Mouse (Mus musculus) neural tube, embryonic 14.5 days (tissue): ENCODE measurements around the gene Mall. TPM values are rescaled to one million over a fixed set of nuclear protein-coding genes. Genes with fewer than 3 reads are reported as not detected.

Source experiments
- ATAC-seq: fragments of 200-750 bp; cut with Nextera tagmentation; 2 replicates; pipeline ENCODE4 v1.8.0; 2017; ENCODE audit warnings: low read depth, mild to moderate bottlenecking, moderate TSS enrichment, moderate library complexity
- H3K27ac ChIP-seq: fragments of 300-500 bp; sonication (generic); 2 replicates; pipeline ENCODE4 v1.5.1; 2014; ENCODE audit warnings: low read depth, mild to moderate bottlenecking, control low read depth, low read length, moderate library complexity, mixed read lengths
- H3K27me3 ChIP-seq: fragments of 300-500 bp; sonication (generic); 2 replicates; pipeline ENCODE4 v1.6.1; 2014; ENCODE audit warnings: low read length; ENCODE audit not compliant: control insufficient read depth, insufficient read depth
- H3K36me3 ChIP-seq: fragments of 300-500 bp; sonication (generic); 2 replicates; pipeline ENCODE4 v1.6.1; 2014; ENCODE audit warnings: low read length, mixed read lengths; ENCODE audit not compliant: control insufficient read depth, insufficient read depth
- H3K4me1 ChIP-seq: fragments of 300-500 bp; sonication (generic); 2 replicates; pipeline ENCODE4 v1.6.1; 2014; ENCODE audit warnings: low read length; ENCODE audit not compliant: control insufficient read depth, insufficient read depth
- H3K4me2 ChIP-seq: fragments of 300-500 bp; sonication (generic); 2 replicates; pipeline ENCODE4 v1.6.1; 2014; ENCODE audit warnings: mild to moderate bottlenecking, low read depth, low read length, control low read depth
- H3K4me3 ChIP-seq: fragments of 300-500 bp; sonication (generic); 2 replicates; pipeline ENCODE4 v1.5.1; 2014; ENCODE audit warnings: low read depth, low read length, control low read depth, mixed read lengths
- H3K9ac ChIP-seq: fragments of 300-500 bp; sonication (generic); replicated peaks from 2 replicates; pipeline ENCODE4 v1.6.1; 2014; ENCODE audit warnings: low read depth, mild to moderate bottlenecking, control low read depth, low read length, mixed read lengths
- H3K9me3 ChIP-seq: fragments of 300-500 bp; sonication (generic); 2 replicates; pipeline ENCODE4 v1.6.1; 2016; ENCODE audit warnings: low read length; ENCODE audit not compliant: control insufficient read depth
- WGBS: fragments of 180-500 bp; shearing (Covaris S2); extraction: QIAGEN DNeasy Blood & Tissue Kit; methylation state at CpG from one replicate; pipeline ENCODE4 v1.1.7; 2014; 5-methylcytosine and 5-hydroxymethylcytosine counted together
- polyA plus RNA-seq: library from polyadenylated mRNA; unstranded; fragments of >200 nt; fragmentation: Nextera tagmentation; extraction: Ambion mirVana; gene quantifications from 2 replicates; pipeline ENCODE4 v1.2.1, GENCODE M21; 2014

Gene Mall
- 0.59 and 0.73 TPM in 2 replicates for polyA plus RNA-seq

DNA sequence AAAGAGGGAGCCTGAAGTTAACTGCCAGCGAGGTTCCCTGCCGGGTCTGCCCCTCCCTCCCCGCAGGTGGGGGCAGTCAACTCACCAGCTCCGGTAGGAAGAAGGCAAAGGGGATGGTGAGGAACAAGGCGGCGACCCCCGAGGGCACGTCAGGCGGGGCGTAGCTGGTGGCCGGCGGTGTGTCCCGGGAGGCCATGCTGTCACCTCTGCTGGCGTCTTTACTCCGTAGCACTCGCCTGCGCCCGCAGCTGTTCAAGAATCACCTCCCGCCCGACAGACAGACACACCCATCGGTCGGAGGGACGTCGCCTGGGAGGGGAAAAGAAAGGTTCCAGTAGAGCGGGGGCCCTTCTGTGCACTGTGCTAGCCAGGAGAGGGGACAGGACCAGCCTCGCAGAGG, at the start of gene Mall:
TSS of gene Mall (minus strand) at position 262 of the 400 bp plus-strand sequence.
- H3K36me3 ChIP-seq, result no peaks in the 10 kb centered on the region
- H3K27ac ChIP-seq, result no peak within 1 kb of the TSS
- H3K4me1 ChIP-seq, result no peaks in the 10 kb centered on the region
- ATAC-seq, result no peak
- H3K4me3 ChIP-seq, result no peak within 1 kb of the TSS
- no peaks in the 10 kb centered on the region for H3K9me3 ChIP-seq
- H3K4me2 ChIP-seq, result no peak within 1 kb of the TSS
- WGBS, result under 1% methylated on average over 23 of the region's 26 CpGs
- H3K27me3 ChIP-seq, result peaks cover 3% of the 10 kb centered on the region; the same call in 1 of the 2 replicates
- H3K9ac ChIP-seq, result no peak within 1 kb of the TSS

DNA sequence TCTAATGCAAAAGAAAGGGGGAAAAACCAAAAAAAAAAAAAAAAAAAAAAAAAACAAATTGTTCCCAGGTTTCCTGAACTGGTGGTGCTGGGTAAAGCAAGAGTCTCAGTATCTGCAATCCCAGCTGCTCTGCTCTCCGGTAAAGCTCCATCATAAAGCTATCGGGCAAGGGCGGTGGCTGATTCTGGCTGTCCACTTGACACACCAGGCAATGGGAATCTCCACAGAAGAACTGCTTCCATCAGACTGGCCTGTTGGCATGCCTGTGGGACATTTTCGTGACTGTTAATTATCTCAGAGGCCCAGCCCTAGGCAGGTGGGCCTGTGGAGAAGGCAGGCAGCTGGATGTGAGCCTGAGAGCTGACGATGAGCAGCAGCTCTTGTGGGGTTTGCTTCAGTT, 48.7 kb upstream of the Mall start:
- 87% methylated on average over 5 of the region's 5 CpGs for WGBS
- Histone ChIP-seq H3K4me3 (no peak overlapping the region), H3K27me3 (no peaks in the 10 kb centered on the region), H3K9me3 (no peaks in the 10 kb centered on the region), H3K27ac (no peak overlapping the region), H3K4me2 (no peak overlapping the region), H3K9ac (no peak overlapping the region), H3K4me1 (no peaks in the 10 kb centered on the region), H3K36me3 (no peaks in the 10 kb centered on the region; the same call in 1 of the 2 replicates)
- no peak for ATAC-seq

DNA sequence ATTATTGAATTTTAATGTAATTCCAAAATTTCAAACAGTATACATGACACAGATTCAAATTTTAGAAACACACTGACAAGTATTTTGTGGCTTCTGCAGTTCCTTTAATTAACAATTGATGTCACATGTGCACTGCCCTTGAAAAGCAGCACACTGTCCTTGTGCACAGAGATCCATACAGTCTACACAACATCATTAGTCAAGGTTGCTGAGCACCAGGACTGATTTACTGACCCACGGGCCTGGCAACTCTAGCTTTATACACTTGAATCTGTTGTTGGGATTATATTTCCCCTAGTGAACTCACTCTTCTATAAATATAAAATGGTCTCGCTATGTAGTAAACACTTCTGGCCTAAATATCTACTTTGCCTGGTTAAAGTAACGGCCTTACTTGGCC, 45.3 kb upstream of the Mall start:
- Histone ChIP-seq H3K9ac (no peak overlapping the region), H3K27me3 (no peaks in the 10 kb centered on the region), H3K4me1 (no peaks in the 10 kb centered on the region), H3K27ac (no peak overlapping the region), H3K4me2 (no peak overlapping the region), H3K36me3 (0 out of 2 replicates have a peak, but pooled peaks cover 4% of the 10 kb centered on the region), H3K4me3 (no peak overlapping the region), H3K9me3 (no peaks in the 10 kb centered on the region)
- 55% methylated on average over 3 of the region's 3 CpGs for WGBS
- ATAC-seq, result peak; percentile 72; the same call in 1 of the 2 replicates

DNA sequence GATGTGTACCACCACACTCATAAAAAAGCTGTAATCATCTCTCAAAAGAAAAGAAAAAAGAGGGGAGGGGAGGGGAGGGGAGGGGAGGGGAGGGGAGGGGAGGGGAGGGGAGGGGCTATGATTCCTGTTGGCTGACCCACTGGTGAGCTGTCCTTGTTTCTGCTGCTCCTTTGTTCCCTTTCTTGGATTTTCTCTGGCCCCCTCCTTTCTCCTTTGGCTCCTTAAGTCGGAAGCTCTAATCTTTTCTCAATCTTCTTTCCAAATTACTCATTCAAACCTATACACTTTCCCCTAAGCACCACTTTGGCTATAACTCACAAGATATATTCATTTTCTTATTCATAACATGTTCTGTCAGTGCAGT, 44.8 kb upstream of the Mall start:
- H3K9ac ChIP-seq, result no peak overlapping the region
- 10% methylated on average over 1 of the region's 1 CpGs for WGBS

GRCm38 (mm10) chr2:127773938-127774577, 44.3 kb upstream of the Mall start:
- Histone ChIP-seq H3K9me3 (no peaks in the 10 kb centered on the region), H3K27ac (peak overlapping the region; percentile 66; the same call in 1 of the 2 replicates), H3K27me3 (no peaks in the 10 kb centered on the region), H3K4me3 (no peak overlapping the region), H3K4me1 (no peaks in the 10 kb centered on the region), H3K36me3 (0 out of 2 replicates have a peak, but pooled peaks cover 4% of the 10 kb centered on the region), H3K9ac (no peak overlapping the region), H3K4me2 (no peak overlapping the region)
- peak; percentile 70 for ATAC-seq
- WGBS, result 39% methylated on average over 15 of the region's 15 CpGs

More for the DNA sequence above, 44.8 kb upstream of the Mall start:
- no peak overlapping the region for H3K4me3 ChIP-seq
- H3K27me3 ChIP-seq, result no peaks in the 10 kb centered on the region
- 0 out of 2 replicates have a peak, but pooled peaks cover 4% of the 10 kb centered on the region for H3K36me3 ChIP-seq
- no peak overlapping the region for H3K4me2 ChIP-seq
- H3K27ac ChIP-seq, result no peak overlapping the region
- H3K4me1 ChIP-seq, result no peaks in the 10 kb centered on the region
- ATAC-seq, result peak; percentile 46
- H3K9me3 ChIP-seq, result no peaks in the 10 kb centered on the region

- Histone ChIP-seq H3K27ac (no peak overlapping the region), H3K4me3 (no peak overlapping the region), H3K27me3 (no peaks in the 10 kb centered on the region), H3K4me1 (peaks cover 3% of the 10 kb centered on the region; the same call in 1 of the 2 replicates), H3K9me3 (no peaks in the 10 kb centered on the region), H3K36me3 (no peaks in the 10 kb centered on the region; the same call in 1 of the 2 replicates), H3K9ac (no peak overlapping the region), H3K4me2 (no peak overlapping the region)
- no peak for ATAC-seq
- WGBS, result 92% methylated on average over 5 of the region's 5 CpGs
These were observed 31.9 kb upstream of the Mall start for GRCm38 (mm10) chr2:127761587-127761986.

DNA sequence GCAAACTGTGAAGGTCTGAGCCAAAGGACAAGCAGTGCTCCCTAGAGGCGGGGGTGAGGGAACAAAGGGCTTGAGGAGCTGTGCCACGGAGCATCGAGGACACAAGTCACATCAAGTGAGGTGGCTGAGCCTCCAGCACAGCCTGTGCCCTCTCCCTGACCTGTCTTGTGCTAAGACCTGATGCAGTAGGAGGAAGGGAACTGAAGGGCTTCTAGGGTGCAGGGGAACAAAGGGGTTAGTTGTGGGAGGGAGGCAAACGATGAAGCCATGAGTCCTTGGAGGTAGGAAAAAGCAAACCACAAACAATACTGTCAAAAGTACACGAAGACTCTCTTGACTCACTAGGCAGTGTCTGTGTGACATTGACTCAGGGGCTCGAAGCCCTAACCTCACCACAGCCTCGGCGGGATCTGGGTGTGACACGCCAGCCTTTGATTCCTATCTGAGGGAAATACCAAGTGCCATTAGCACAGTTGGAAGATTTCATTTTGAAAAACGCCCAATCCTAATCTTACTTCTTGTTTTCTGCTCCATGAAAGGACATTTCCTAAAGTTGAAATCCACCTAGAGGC, 30.8 kb upstream of the Mall start:
- H3K27ac ChIP-seq, result no peak overlapping the region
- no peaks in the 10 kb centered on the region; the same call in 1 of the 2 replicates for H3K36me3 ChIP-seq
- H3K4me1 ChIP-seq, result peaks cover 3% of the 10 kb centered on the region; the same call in 1 of the 2 replicates
- no peaks in the 10 kb centered on the region for H3K9me3 ChIP-seq
- H3K9ac ChIP-seq, result no peak overlapping the region
- H3K4me3 ChIP-seq, result no peak overlapping the region
- WGBS, result 82% methylated on average over 10 of the region's 10 CpGs
- H3K4me2 ChIP-seq, result no peak overlapping the region
- no peaks in the 10 kb centered on the region for H3K27me3 ChIP-seq
- no peak for ATAC-seq

DNA sequence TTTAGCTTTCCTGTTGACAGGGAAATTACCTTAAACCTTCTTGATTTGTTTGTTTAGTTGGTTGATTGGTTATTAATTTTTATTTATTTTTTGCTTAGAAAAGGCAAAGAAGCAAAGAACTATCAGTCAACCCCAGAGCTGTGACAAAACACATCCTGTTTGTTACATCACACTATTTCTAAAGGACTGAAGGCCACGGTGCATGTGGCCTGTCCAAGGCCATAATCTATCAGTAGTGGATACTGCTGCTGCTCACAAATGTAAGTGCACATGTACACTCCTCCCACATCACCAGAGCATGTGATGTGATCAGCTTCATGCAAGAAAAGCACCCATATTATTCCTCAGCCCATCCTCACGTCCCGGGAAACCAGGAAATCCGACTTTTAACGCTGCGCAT, 30.3 kb upstream of the Mall start:
- Histone ChIP-seq H3K4me1 (peaks cover 3% of the 10 kb centered on the region; the same call in 1 of the 2 replicates), H3K36me3 (no peaks in the 10 kb centered on the region; the same call in 1 of the 2 replicates), H3K4me2 (no peak overlapping the region), H3K27ac (no peak overlapping the region), H3K9me3 (no peaks in the 10 kb centered on the region), H3K27me3 (no peaks in the 10 kb centered on the region), H3K9ac (no peak overlapping the region), H3K4me3 (no peak overlapping the region)
- no peak for ATAC-seq
- WGBS, result 94% methylated on average over 6 of the region's 6 CpGs

DNA sequence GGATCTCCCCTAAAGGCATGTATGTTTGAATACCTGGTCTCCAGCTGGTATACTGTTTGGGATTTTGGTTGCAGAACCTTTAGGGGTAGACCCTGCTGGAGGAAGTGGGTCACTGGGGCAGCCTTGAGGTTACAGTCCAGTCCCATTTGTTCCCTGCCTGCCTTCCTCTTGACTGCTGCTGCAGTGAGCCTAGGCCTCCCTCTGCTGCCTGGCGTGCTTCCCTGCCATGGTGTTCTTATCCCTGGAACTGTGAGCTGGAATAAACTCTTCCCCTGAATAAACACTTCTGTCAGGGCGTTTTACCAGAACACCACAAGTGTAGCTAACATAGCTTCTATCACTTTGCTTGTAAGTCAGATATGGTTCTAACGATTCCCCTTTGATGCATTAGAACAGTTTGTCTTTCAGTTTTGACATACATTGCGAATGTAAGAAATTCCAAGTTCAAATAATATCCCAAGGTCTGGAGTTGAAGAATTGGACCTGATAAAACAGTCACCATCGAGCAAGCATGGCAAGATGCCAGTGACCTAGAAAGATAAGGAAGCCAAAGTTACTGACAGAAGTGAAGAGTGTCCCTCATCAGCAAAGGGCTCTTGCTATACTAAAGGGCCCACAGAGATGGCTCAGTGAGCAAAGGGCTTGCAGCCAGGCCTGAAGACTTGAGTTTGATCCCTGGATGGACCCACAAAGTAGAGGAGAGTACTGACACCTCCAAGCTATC, 29.6 kb upstream of the Mall start:
- Histone ChIP-seq H3K9ac (no peak overlapping the region), H3K27me3 (no peaks in the 10 kb centered on the region), H3K9me3 (no peaks in the 10 kb centered on the region), H3K36me3 (no peaks in the 10 kb centered on the region; the same call in 1 of the 2 replicates), H3K4me3 (no peak overlapping the region), H3K4me2 (no peak overlapping the region), H3K4me1 (peaks cover 3% of the 10 kb centered on the region; the same call in 1 of the 2 replicates), H3K27ac (no peak overlapping the region)
- no peak for ATAC-seq
- WGBS, result 90% methylated on average over 5 of the region's 5 CpGs
